Mouse (Mus musculus) NIH3T3 (cell line): Measurements from ENCODE around the gene Wdr59.
A peak's percentile ranks its signal among the peaks of the same experiment; 100 is the strongest.

Experiments
- DNase-seq: peaks from one replicate; pipeline ENCODE4 v3.0.0-alpha.2; 2012; ENCODE audit warnings: low read depth

Wdr59 gene

GRCm38 (mm10) chr8:111491191-111491590 is 30.7 kb downstream of the Wdr59 start:
- no peak for DNase-seq

- DNase-seq: no peak
Observed at GRCm38 (mm10) chr8:111490034-111490591, 31.8 kb downstream of the Wdr59 start.

GRCm38 (mm10) chr8:111480691-111481090 is 41.2 kb downstream of the Wdr59 start:
- no peak for DNase-seq

- DNase-seq: peak; percentile 86
Observed at GRCm38 (mm10) chr8:111477761-111478465, 44.0 kb downstream of the Wdr59 start.

- DNase-seq: no peak
Observed at GRCm38 (mm10) chr8:111471526-111472081, 50.3 kb downstream of the Wdr59 start.

- peak; percentile 63 for DNase-seq
Observed at GRCm38 (mm10) chr8:111469013-111469412, 52.9 kb downstream of the Wdr59 start.

- peak; percentile 49 for DNase-seq
Observed at GRCm38 (mm10) chr8:111465341-111465740, 56.6 kb downstream of the Wdr59 start.

GRCm38 (mm10) chr8:111464526-111464925 is 57.4 kb downstream of the Wdr59 start:
- peak; percentile 89 for DNase-seq

GRCm38 (mm10) chr8:111449671-111450070 is 72.2 kb downstream of the Wdr59 start:
- peak; percentile 79 for DNase-seq

- no peak for DNase-seq
Observed at GRCm38 (mm10) chr8:111445960-111446660, 75.8 kb downstream of the Wdr59 start.

- no peak for DNase-seq
Observed at GRCm38 (mm10) chr8:111445558-111445957, 76.3 kb downstream of the Wdr59 start.

- DNase-seq: no peak
Observed at GRCm38 (mm10) chr8:111444245-111444644, 77.6 kb downstream of the Wdr59 start.

GRCm38 (mm10) chr8:111439189-111439588 is 82.7 kb downstream of the Wdr59 start:
- DNase-seq: peak; percentile 94

GRCm38 (mm10) chr8:111435071-111435828 is 86.6 kb downstream of the Wdr59 start:
- DNase-seq: no peak

GRCm38 (mm10) chr8:111424646-111425045 is 97.2 kb downstream of the Wdr59 start:
- no peak for DNase-seq

- peak; percentile 52 for DNase-seq
Observed at GRCm38 (mm10) chr8:111424181-111424580, 97.7 kb downstream of the Wdr59 start.

GRCm38 (mm10) chr8:111422614-111423013 is 99.3 kb downstream of the Wdr59 start:
- peak; percentile 31 for DNase-seq

GRCm38 (mm10) chr8:111419171-111419570 is 102.7 kb downstream of the Wdr59 start:
- DNase-seq: no peak

- peak; percentile 68 for DNase-seq
Observed at GRCm38 (mm10) chr8:111418601-111419000, 103.3 kb downstream of the Wdr59 start.

- DNase-seq: no peak
Observed at GRCm38 (mm10) chr8:111417222-111417621, 104.7 kb downstream of the Wdr59 start.

GRCm38 (mm10) chr8:111403391-111403790 is 118.5 kb downstream of the Wdr59 start:
- DNase-seq: peak; percentile 45
